Mouse (Mus musculus) CD4-positive, CD25-positive, alpha-beta regulatory T cell, adult 9 weeks (primary cell): ENCODE data around the gene Aldh18a1. TPM values are rescaled to one million over a fixed set of nuclear protein-coding genes. Genes with fewer than 3 reads are reported as not detected.

Experiments used
- polyA plus RNA-seq: library from polyadenylated mRNA; unstranded; fragments of 100-300 nt; shearing (Covaris generic); gene quantifications from one replicate; pipeline ENCODE4 v1.2.1, GENCODE M21; 2017

The Aldh18a1 gene
- polyA plus RNA-seq = 82.9 TPM

DNA sequence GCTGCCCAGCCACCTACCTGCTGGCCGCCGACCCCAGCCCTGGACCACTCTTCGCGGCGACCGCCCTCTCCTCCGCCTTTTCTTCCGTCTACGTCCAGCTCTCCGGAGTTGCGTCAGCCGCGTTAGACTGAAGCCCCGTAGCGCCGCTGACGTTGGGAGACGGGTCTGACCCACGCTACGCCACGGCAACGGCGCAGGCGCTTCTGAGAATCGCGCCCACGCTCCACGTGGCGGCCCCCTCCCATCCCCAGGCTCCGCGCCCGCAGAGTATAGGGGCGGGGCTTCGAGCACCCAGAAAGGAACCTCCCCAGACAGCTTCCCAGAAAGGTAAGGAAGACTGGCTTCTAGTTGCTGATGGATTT, at the start of gene Aldh18a1:
Gene Aldh18a1, minus strand, starts transcription at position 171 of the 362 bp plus-strand sequence.

GRCm38 (mm10) chr19:40611830-40612506, 23.7 kb upstream of the Aldh18a1 start, which contains the start of the genes Tctn3 and Entpd1:
Gene Tctn3, minus strand, starts transcription at chr19:40612233.
Gene Entpd1, plus strand, starts transcription at chr19:40612366.

DNA sequence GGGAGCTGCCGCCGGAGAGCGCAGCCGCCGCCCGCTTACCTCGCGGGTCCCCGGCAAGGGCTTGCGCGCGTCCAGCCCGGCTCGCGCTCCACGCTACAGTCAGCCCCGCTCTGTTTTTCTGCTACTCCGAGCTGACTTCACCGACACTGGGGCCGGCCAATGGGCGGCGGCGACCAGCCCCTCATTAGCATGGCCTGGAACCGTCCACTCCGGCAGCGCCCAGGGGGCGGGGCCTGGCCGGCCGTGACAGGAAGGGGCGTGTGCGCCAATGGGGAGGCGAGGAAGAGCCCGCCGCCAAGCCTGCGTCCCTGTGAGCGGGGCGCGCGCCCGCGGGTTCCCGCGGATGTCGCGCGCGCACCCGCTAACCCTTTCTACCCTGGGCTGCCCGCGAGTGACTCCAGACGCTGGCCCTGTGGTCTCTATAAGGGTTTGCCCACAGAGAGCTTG, 74.6 kb downstream of the Aldh18a1 start, which contains the start of gene Sorbs1:
Gene Sorbs1, minus strand, starts transcription at position 148 of the 447 bp plus-strand sequence.

Other genes with a start within 250 kb of the Aldh18a1 start
- 26.0 TPM for gene Sorbs1, start 74.7 kb downstream of the Aldh18a1 start, polyA plus RNA-seq
- gene Tctn3, start 23.8 kb upstream of the Aldh18a1 start, polyA plus RNA-seq = 11.6 TPM
- 42.5 TPM for gene Entpd1, start 23.9 kb upstream of the Aldh18a1 start, polyA plus RNA-seq
- 2.3 TPM for gene Cc2d2b, start 160.3 kb upstream of the Aldh18a1 start, polyA plus RNA-seq
- gene Ccnj, start 242.8 kb upstream of the Aldh18a1 start, polyA plus RNA-seq = 1.7 TPM